21 mouse cellular contexts compared by ENCODE assay signal in genomic region chr4:137391287-137391686, GRCm38 (mm10). TPM values are rescaled to one million over a fixed set of nuclear protein-coding genes. Genes with fewer than 3 reads are reported as not detected.
A peak's percentile ranks its signal among the peaks of the same experiment; 100 is the strongest.
DNase-seq lines count a peak whose midpoint lies in the region; ATAC-seq and TF ChIP-seq lines count a peak whose summit lies in the region.
"Had no signal": no experiment of that assay in that cellular context is flagged by ENCODE, and none has a peak within 500 bp of the region (broad histone marks: within the 10 kb centered on the region; RNA-seq: fewer than 3 reads in every experiment).

No protein-coding gene starts in this region.

- no peaks in the 10 kb centered on the region for H3K27me3 ChIP-seq in cerebellum, adult 2 months (ENCODE audit: control insufficient read depth, insufficient read depth, low read length)
- no peaks in the 10 kb centered on the region for H3K27me3 ChIP-seq in liver, embryonic 14.5 days (ENCODE audit: control insufficient read depth, insufficient read depth, low read length)
- no peaks in the 10 kb centered on the region for H3K27me3 ChIP-seq in liver, embryonic 11.5 days (replicated peaks; ENCODE audit: control insufficient read depth, insufficient read depth, low read length)
- no peaks in the 10 kb centered on the region for H3K27me3 ChIP-seq in CH12.LX (replicated peaks)
- H3K27me3 ChIP-seq in heart, embryonic 10.5 days (ENCODE audit: insufficient read depth, poor library complexity, severe bottlenecking), result no peaks in the 10 kb centered on the region
- H3K27me3 ChIP-seq: embryonic facial prominence, embryonic 12.5 days; lung, embryonic 15.5 days had no signal

- TF ChIP-seq RAD21 in CH12.LX (IDR thresholded peaks at IDR 0.05; ENCODE audit: low read depth, low read length), result peak; percentile 41

- peaks cover 2% of the 10 kb centered on the region; the same call in 1 of the 2 replicates for H3K9me3 ChIP-seq in liver, embryonic 14.5 days (ENCODE audit: control insufficient read depth, low read length)
- no peaks in the 10 kb centered on the region for H3K9me3 ChIP-seq in liver, embryonic 11.5 days (ENCODE audit: control insufficient read depth, low read length)
- peaks cover 5% of the 10 kb centered on the region for H3K9me3 ChIP-seq in CH12.LX (replicated peaks; ENCODE audit: low read length)
- H3K9me3 ChIP-seq in heart, embryonic 10.5 days, result no peaks in the 10 kb centered on the region
- H3K9me3 ChIP-seq: forebrain, embryonic 10.5 days; lung, embryonic 15.5 days had no signal

- H3K4me2 ChIP-seq in liver, embryonic 14.5 days (ENCODE audit: low read depth), result no peak overlapping the region
- no peak overlapping the region for H3K4me2 ChIP-seq in liver, embryonic 11.5 days
- no peak overlapping the region for H3K4me2 ChIP-seq in CH12.LX (ENCODE audit: insufficient read depth, low read depth, poor library complexity, severe bottlenecking)
- H3K4me2 ChIP-seq: embryonic facial prominence, embryonic 12.5 days; lung, embryonic 15.5 days had no signal

- peaks cover 9% of the 10 kb centered on the region; the same call in 1 of the 2 replicates for H3K79me2 ChIP-seq in CH12.LX (replicated peaks; ENCODE audit: control insufficient read depth, extremely low read depth, insufficient read depth, poor library complexity, severe bottlenecking)

- H3K9ac ChIP-seq in liver, embryonic 14.5 days (replicated peaks), result no peak overlapping the region
- no peak overlapping the region for H3K9ac ChIP-seq in liver, embryonic 11.5 days (ENCODE audit: low read depth, low read length)
- no peak overlapping the region for H3K9ac ChIP-seq in CH12.LX (ENCODE audit: insufficient read depth, low read depth)
- H3K9ac ChIP-seq: embryonic facial prominence, embryonic 12.5 days; lung, embryonic 15.5 days had no signal

- H3K4me3 ChIP-seq in cerebellum, adult 2 months (replicated peaks; ENCODE audit: insufficient read depth, low read depth, low read length), result no peak overlapping the region
- no peak overlapping the region for H3K4me3 ChIP-seq in liver, embryonic 14.5 days (ENCODE audit: insufficient read depth in 1 of 2, low read depth in 2 of 2, low read length in 2 of 2)
- H3K4me3 ChIP-seq in liver, embryonic 11.5 days (ENCODE audit: low read depth, low read length), result no peak overlapping the region
- H3K4me3 ChIP-seq in CH12.LX (replicated peaks in 1 of 3; ENCODE audit: low read depth in 2 of 3, low read length in 2 of 3, poor library complexity in 1 of 3), result no peak overlapping the region
- no peak overlapping the region for H3K4me3 ChIP-seq in heart, embryonic 10.5 days
- H3K4me3 ChIP-seq: embryonic facial prominence, embryonic 12.5 days; forebrain, embryonic 10.5 days; lung, embryonic 15.5 days had no signal

- in situ Hi-C loops in CH12.LX (cut with MboI; ENCODE audit: low pct_ligation_motif_present, low pct_unique_long_range_greater_than_20kb, low sequenced_read_pairs), result no loop called here

- H3K4me1 ChIP-seq in cerebellum, adult 2 months (ENCODE audit: control insufficient read depth, insufficient read depth, low read length), result peaks cover 19% of the 10 kb centered on the region
- peaks cover 6 to 21% of the 10 kb centered on the region in 2 experiments for H3K4me1 ChIP-seq in liver, embryonic 14.5 days (replicated peaks; ENCODE audit: control insufficient read depth in 2 of 2, insufficient read depth in 2 of 2, low read length in 1 of 2)
- H3K4me1 ChIP-seq in liver, embryonic 11.5 days (replicated peaks; ENCODE audit: control insufficient read depth, insufficient read depth, low read length), result peaks cover 5% of the 10 kb centered on the region
- H3K4me1 ChIP-seq in CH12.LX (ENCODE audit: control insufficient read depth in 1 of 2, insufficient read depth in 2 of 2), result peaks cover 6 to 21% of the 10 kb centered on the region in 2 experiments; a peak in 3 of 4 replicates
- H3K4me1 ChIP-seq in heart, embryonic 10.5 days, result peaks cover 5% of the 10 kb centered on the region

- no peak for TF ChIP-seq CTCF in cerebellum, adult 2 months (IDR thresholded peaks at IDR 0.05; ENCODE audit: borderline replicate concordance, insufficient read depth, low read depth, low read length)
- TF ChIP-seq CTCF in liver, embryonic 14.5 days (IDR thresholded peaks at IDR 0.05; ENCODE audit: low read depth), result peak; percentile 54
- peak in 1 of 2 experiments; percentile 49; a peak in 3 of 4 replicates for TF ChIP-seq CTCF in CH12.LX (conservative IDR thresholded peaks at IDR 0.05 in 1 of 2, IDR thresholded peaks at IDR 0.05 in 1 of 2; ENCODE audit: low read depth in 2 of 2, low read length in 2 of 2)
- TF ChIP-seq CTCF in brain, embryonic 14.5 days (IDR thresholded peaks at IDR 0.05; ENCODE audit: borderline replicate concordance, extremely low read depth, insufficient read depth, insufficient read length), result 0 out of 2 replicates have a peak, but pooled peaks have one; percentile 3

- DNase-seq in cerebellum, adult 9-10 months, result peak; percentile 6
- no peak for DNase-seq in cerebellum, adult 2 months
- no peak for DNase-seq in liver, embryonic 14.5 days (ENCODE audit: low read depth in 3 of 3, low spot score in 3 of 3)
- no peak for DNase-seq in liver, embryonic 11.5 days (ENCODE audit: low spot score)
- no peak for DNase-seq in CH12.LX (ENCODE audit: extremely low read depth)
- no peak for DNase-seq in brain, embryonic 14.5 days (ENCODE audit: low read depth)
- no peak for DNase-seq in c-Kit-positive CD71-positive TER-119-positive erythroid progenitor cells, embryonic 14.5 days (ENCODE audit: low spot score)
- no peak for DNase-seq in heart, embryonic 10.5 days (ENCODE audit: low spot score)
- DNase-seq: adrenal gland, postnatal 10 days; cerebellum, postnatal 36 days; heart, postnatal 4 days; kidney, postnatal 25 days; right cerebral cortex, postnatal 14 days; thymus, postnatal 14 days had no signal

- 82% methylated on average over 3 of the region's 3 CpGs for WGBS in cerebellum, adult 2 months
- 69% methylated on average over 3 of the region's 3 CpGs for WGBS in liver, embryonic 14.5 days (ENCODE audit: insufficient replicate concordance)
- 90% methylated on average over 3 of the region's 3 CpGs for WGBS in liver, embryonic 11.5 days
- WGBS in heart, embryonic 10.5 days, result 85% methylated on average over 3 of the region's 3 CpGs

- dilution Hi-C loops in CH12.LX (cut with MboI; ENCODE audit: extremely low pct_ligation_motif_present, extremely low pct_unique_long_range_greater_than_20kb, low sequenced_read_pairs), result no loop called here

- H3K36me3 ChIP-seq in liver, embryonic 14.5 days (replicated peaks; ENCODE audit: control insufficient read depth, insufficient read depth, low read depth), result no peaks in the 10 kb centered on the region
- H3K36me3 ChIP-seq in liver, embryonic 11.5 days (ENCODE audit: control insufficient read depth, insufficient read depth, low read length), result peaks cover 3% of the 10 kb centered on the region; the same call in 1 of the 2 replicates
- H3K36me3 ChIP-seq in CH12.LX (replicated peaks in 1 of 2; ENCODE audit: control insufficient read depth in 1 of 2, insufficient read depth in 1 of 2, low read length in 1 of 2), result peaks cover 0 to 12% of the 10 kb centered on the region in 2 experiments
- no peaks in the 10 kb centered on the region; the same call in 1 of the 2 replicates for H3K36me3 ChIP-seq in heart, embryonic 10.5 days
- H3K36me3 ChIP-seq: embryonic facial prominence, embryonic 12.5 days; lung, embryonic 15.5 days had no signal

- no peak for TF ChIP-seq EP300 in liver, embryonic 14.5 days (IDR thresholded peaks at IDR 0.05; ENCODE audit: low read depth)
- TF ChIP-seq EP300 in CH12.LX (IDR thresholded peaks at IDR 0.05; ENCODE audit: low read length), result no peak

- H3K27ac ChIP-seq in cerebellum, adult 2 months (ENCODE audit: insufficient read depth, low read length), result no peak overlapping the region
- H3K27ac ChIP-seq in liver, embryonic 14.5 days, result no peak overlapping the region
- no peak overlapping the region for H3K27ac ChIP-seq in liver, embryonic 11.5 days (ENCODE audit: low read depth, low read length)
- H3K27ac ChIP-seq in CH12.LX (ENCODE audit: insufficient read depth, low read depth), result no peak overlapping the region
- no peak overlapping the region for H3K27ac ChIP-seq in heart, embryonic 10.5 days
- H3K27ac ChIP-seq: embryonic facial prominence, embryonic 12.5 days; forebrain, embryonic 10.5 days; lung, embryonic 15.5 days had no signal

- TF ChIP-seq POLR2A in cerebellum, adult 2 months (IDR thresholded peaks at IDR 0.05; ENCODE audit: borderline replicate concordance, insufficient read depth, low read length), result no peak
- no peak for TF ChIP-seq POLR2A in CH12.LX (IDR thresholded peaks at IDR 0.05; ENCODE audit: low read depth, low read length)
- TF ChIP-seq POLR2A in brain, embryonic 14.5 days (IDR thresholded peaks at IDR 0.05; ENCODE audit: borderline replicate concordance, extremely low read depth, insufficient read depth, insufficient read length, poor library complexity, severe bottlenecking), result no peak

- ATAC-seq in liver, embryonic 14.5 days (ENCODE audit: insufficient read depth), result no peak
- ATAC-seq in liver, embryonic 11.5 days (replicated peaks; ENCODE audit: low FRiP score), result no peak

RNA-seq across cellular contexts. Expression of gene Cela3a, which starts 18.3 kb away (rescaled TPM):
- polyA plus RNA-seq in cerebellum, adult 2 months (2012; rRNA removed), result not detected in 2 replicates
- polyA plus RNA-seq in liver, embryonic 14.5 days (2012; rRNA removed), result not detected in 2 replicates
- polyA plus RNA-seq in liver, embryonic 14.5 days (2014; fragmentation: Nextera tagmentation; extraction: Ambion mirVana), result not detected in 2 replicates
- not detected in 2 replicates for polyA plus RNA-seq in liver, embryonic 11.5 days (2014; fragmentation: Nextera tagmentation; extraction: Ambion mirVana)
- total RNA-seq in CH12.LX (2012; rRNA removed) (not detected in 2 replicates), CH12.LX (2014; rRNA removed) (not detected in 2 replicates)
- not detected in 2 replicates for polyA plus RNA-seq in CH12.LX (2012; ENCODE audit: insufficient read length, low read depth)
- polyA plus RNA-seq in brain, embryonic 14.5 days (2012; rRNA removed), result not detected in 2 replicates
- polyA plus RNA-seq in heart, embryonic 10.5 days (2016; fragmentation: Nextera tagmentation; extraction: Ambion mirVana), result not detected in 2 replicates
- total RNA-seq: adrenal gland, postnatal 10 days; heart, postnatal 4 days; layer of hippocampus, postnatal 25 days; megakaryocyte-erythroid progenitor cell, adult 5-6 weeks had no signal
- polyA plus RNA-seq: embryonic facial prominence, embryonic 12.5 days; forebrain, embryonic 10.5 days; intestine, embryonic 14.5 days; limb, embryonic 11.5 days; lung, embryonic 15.5 days had no signal

RNA-seq across cellular contexts. Expression of gene Cdc42, which starts 33.8 kb away (rescaled TPM):
- 375 and 390 TPM in 2 replicates for polyA plus RNA-seq in cerebellum, adult 2 months (2012; rRNA removed)
- polyA plus RNA-seq in liver, embryonic 14.5 days (2012; rRNA removed), result 67.7 and 91.6 TPM in 2 replicates
- 259 and 262 TPM in 2 replicates for polyA plus RNA-seq in liver, embryonic 14.5 days (2014; fragmentation: Nextera tagmentation; extraction: Ambion mirVana)
- 459 and 500 TPM in 2 replicates for polyA plus RNA-seq in liver, embryonic 11.5 days (2014; fragmentation: Nextera tagmentation; extraction: Ambion mirVana)
- 209 and 241 TPM in 2 replicates for total RNA-seq in CH12.LX (2012; rRNA removed)
- 594 and 605 TPM in 2 replicates for total RNA-seq in CH12.LX (2014; rRNA removed)
- polyA plus RNA-seq in CH12.LX (2012; ENCODE audit: insufficient read length, low read depth), result 367 and 378 TPM in 2 replicates
- polyA plus RNA-seq in brain, embryonic 14.5 days (2012; rRNA removed), result 402 and 445 TPM in 2 replicates
- polyA plus RNA-seq in heart, embryonic 10.5 days (2016; fragmentation: Nextera tagmentation; extraction: Ambion mirVana), result 550 and 560 TPM in 2 replicates

RNA-seq across cellular contexts. Expression of gene Cela3b, which starts 39.1 kb away (rescaled TPM):
- not detected in 2 replicates for polyA plus RNA-seq in cerebellum, adult 2 months (2012; rRNA removed)
- 0.06 TPM in 2 replicates for polyA plus RNA-seq in liver, embryonic 14.5 days (2012; rRNA removed)
- not detected in 2 replicates for polyA plus RNA-seq in liver, embryonic 14.5 days (2014; fragmentation: Nextera tagmentation; extraction: Ambion mirVana)
- not detected in 2 replicates for polyA plus RNA-seq in liver, embryonic 11.5 days (2014; fragmentation: Nextera tagmentation; extraction: Ambion mirVana)
- not detected in 2 replicates for total RNA-seq in CH12.LX (2012; rRNA removed)
- total RNA-seq in CH12.LX (2014; rRNA removed), result not detected in 2 replicates
- polyA plus RNA-seq in CH12.LX (2012; ENCODE audit: insufficient read length, low read depth), result not detected in 2 replicates
- 0.10 TPM in 1 of 2 replicates, not detected in the other for polyA plus RNA-seq in brain, embryonic 14.5 days (2012; rRNA removed)
- not detected in 2 replicates for polyA plus RNA-seq in heart, embryonic 10.5 days (2016; fragmentation: Nextera tagmentation; extraction: Ambion mirVana)
- total RNA-seq: adrenal gland, postnatal 10 days; heart, postnatal 4 days; layer of hippocampus, postnatal 25 days; megakaryocyte-erythroid progenitor cell, adult 5-6 weeks had no signal
- polyA plus RNA-seq: embryonic facial prominence, embryonic 12.5 days; forebrain, embryonic 10.5 days; limb, embryonic 11.5 days had no signal
